Mouse (Mus musculus) G1E (cell line): Measurements from ENCODE around the gene C1qb. TPM values are rescaled to one million over a fixed set of nuclear protein-coding genes. Genes with fewer than 3 reads are reported as not detected.

Experiments used
- ATAC-seq: 2 replicates; pipeline ENCODE4 v1.8.0; 2016; ENCODE audit warnings: mild to moderate bottlenecking; ENCODE audit not compliant: insufficient number of reproducible peaks, poor library complexity, low FRiP score, severe bottlenecking; ENCODE audit errors: extremely low read depth
- DNase-seq: peaks from one replicate; pipeline ENCODE4 v3.0.0; 2012; ENCODE audit warnings: low spot score
- H3K27me3 ChIP-seq: 2 replicates; pipeline ENCODE4 v1.6.1; 2012; ENCODE audit warnings: mild to moderate bottlenecking, low read length, inconsistent platforms; ENCODE audit not compliant: insufficient read depth
- H3K36me3 ChIP-seq: replicated peaks from 2 replicates; pipeline ENCODE3; 2012; ENCODE audit warnings: mild to moderate bottlenecking, inconsistent platforms
- H3K4me1 ChIP-seq: 2 replicates; pipeline ENCODE4 v1.6.1; 2012; ENCODE audit warnings: low read depth, low read length, inconsistent platforms, mixed read lengths; ENCODE audit not compliant: insufficient read depth
- H3K4me3 ChIP-seq: 2 replicates; pipeline ENCODE4 v1.5.1; 2012; ENCODE audit warnings: low read depth, mild to moderate bottlenecking, inconsistent platforms, low read length, moderate library complexity, mixed read lengths
- H3K9me3 ChIP-seq: replicated peaks from 2 replicates; pipeline ENCODE4 v1.6.1; 2012; ENCODE audit warnings: inconsistent platforms
- POLR2AphosphoS5 ChIP-seq: IDR thresholded peaks from 2 replicates; pipeline ENCODE4 v1.6.1; 2012; ENCODE audit warnings: low read depth, low read length, inconsistent platforms; ENCODE audit not compliant: insufficient replicate concordance
- TAL1 ChIP-seq: conservative IDR thresholded peaks from 2 replicates; pipeline ENCODE4 v1.6.1; 2012; ENCODE audit warnings: low read depth, low read length, inconsistent platforms, mixed read lengths
- polyA plus RNA-seq: library from polyadenylated mRNA; stranded (reverse); fragments of >175 nt; gene quantifications from 2 replicates; pipeline ENCODE4 v1.2.3, GENCODE M21; 2012
- total RNA-seq, 2 experiments: library from RNA; stranded (forward) in 1 of 2; stranded (reverse) in 1 of 2; fragments of 200-1000 nt in 1 of 2; fragments of >200 nt in 1 of 2; fragmentation: Nextera tagmentation in 1 of 2; gene quantifications; 2 replicates each; pipeline ENCODE4 v1.2.3; 2014 to 2017

Gene C1qb
- total and polyA plus RNA-seq, 3 experiments = 0.09 to 0.16 TPM; not detected in 1

GRCm38 (mm10) chr4:136830272-136830823 lies 55.6 kb downstream of the C1qb start:
- 0 out of 2 replicates have a peak, but pooled peaks cover 3% of the 10 kb centered on the region for H3K9me3 ChIP-seq
- DNase-seq (no peak), ATAC-seq (no peak)
- no peaks in the 10 kb centered on the region for H3K36me3 ChIP-seq
- H3K4me3 ChIP-seq = no peak overlapping the region
- no peaks in the 10 kb centered on the region for H3K4me1 ChIP-seq
- peaks cover 4% of the 10 kb centered on the region; the same call in 1 of the 2 replicates for H3K27me3 ChIP-seq
- TF ChIP-seq POLR2AphosphoS5 (no peak), TAL1 (no peak)

Other genes starting within 250 kb of the C1qb start
- 0.05 and 0.08 TPM in 2 replicates for gene Ephb2, start 50.2 kb downstream of the C1qb start, total RNA-seq (2014; fragmentation: Nextera tagmentation)
- gene Ephb2, start 50.2 kb downstream of the C1qb start, total RNA-seq (2017) = 0.12 and 0.33 TPM in 2 replicates
- gene Ephb2, start 50.2 kb downstream of the C1qb start, polyA plus RNA-seq = 0.34 and 0.36 TPM in 2 replicates
- not detected in 2 replicates for gene C1qc, start 6.9 kb upstream of the C1qb start, total RNA-seq (2014; fragmentation: Nextera tagmentation)
- 0.49 TPM in 1 of 2 replicates, not detected in the other for gene C1qc, start 6.9 kb upstream of the C1qb start, total RNA-seq (2017)
- 0.04 and 0.07 TPM in 2 replicates for gene C1qc, start 6.9 kb upstream of the C1qb start, polyA plus RNA-seq
- gene C1qa, start 12.6 kb upstream of the C1qb start, total RNA-seq (2014; fragmentation: Nextera tagmentation) = 7.4 TPM in 1 of 2 replicates, not detected in the other
- not detected in 2 replicates for gene C1qa, start 12.6 kb upstream of the C1qb start, total RNA-seq (2017)
- gene C1qa, start 12.6 kb upstream of the C1qb start, polyA plus RNA-seq = not detected in 2 replicates
- gene Epha8, start 70.6 kb upstream of the C1qb start, total RNA-seq (2014; fragmentation: Nextera tagmentation) = not detected in 2 replicates
- 0.11 TPM in 1 of 2 replicates, not detected in the other for gene Epha8, start 70.6 kb upstream of the C1qb start, total RNA-seq (2017)
- not detected in 2 replicates for gene Epha8, start 70.6 kb upstream of the C1qb start, polyA plus RNA-seq
- 15.4 and 16.7 TPM in 2 replicates for gene Zbtb40, start 162.6 kb upstream of the C1qb start, total RNA-seq (2014; fragmentation: Nextera tagmentation)
- 13.4 and 14.4 TPM in 2 replicates for gene Zbtb40, start 162.6 kb upstream of the C1qb start, total RNA-seq (2017)
- 10.9 and 17.8 TPM in 2 replicates for gene Zbtb40, start 162.6 kb upstream of the C1qb start, polyA plus RNA-seq